Mouse (Mus musculus): ENCODE data around the gene Aldoart2.

GRCm38 (mm10) chr12:55610812-55611211 is 45.8 kb downstream of the Aldoart2 start:
- TF ChIP-seq POLR2A (IDR thresholded peaks at IDR 0.05; ENCODE audit: borderline replicate concordance, extremely low read depth, insufficient read depth, insufficient read length, poor library complexity, severe bottlenecking) (no peak), CTCF (IDR thresholded peaks at IDR 0.05; ENCODE audit: borderline replicate concordance, extremely low read depth, insufficient read depth, insufficient read length) (no peak)
